Mouse (Mus musculus): ENCODE results near the gene Cdh24. TPM values are rescaled to one million over a fixed set of nuclear protein-coding genes. Genes with fewer than 3 reads are reported as not detected.

The Cdh24 gene
- polyA plus RNA-seq, 1 experiment from 2014 or later = 14.0 TPM

DNA sequence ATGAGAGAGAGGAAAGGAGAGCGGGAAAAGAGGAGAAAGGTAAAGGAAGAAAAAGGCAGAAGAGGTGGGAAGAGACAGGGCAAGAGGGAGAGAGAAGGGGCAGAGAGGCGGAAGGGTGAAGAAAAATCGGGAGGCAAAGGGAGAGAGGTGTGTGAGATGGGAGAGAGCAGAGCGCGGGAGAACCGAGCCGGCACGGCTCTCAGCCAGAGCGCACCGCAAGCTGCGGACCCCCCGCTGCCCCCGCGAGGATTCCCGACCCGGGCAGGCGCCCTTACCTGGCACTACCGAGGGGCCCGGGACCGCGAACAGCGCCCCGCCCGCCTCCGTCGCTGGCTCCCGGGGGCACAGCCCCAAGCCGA lies 239 bp downstream of the Cdh24 start, which contains the start of gene Gm17606:
Gene Gm17606 (plus strand): TSS at position 7 of the 359 bp plus-strand sequence.
- no peak for ATAC-seq (ENCODE audit: low FRiP score)
- no peaks in the 10 kb centered on the region for H3K27me3 ChIP-seq (replicated peaks)
- peaks cover 35% of the 10 kb centered on the region for H3K4me1 ChIP-seq
- peak within 1 kb of the TSS; percentile 96 for H3K4me2 ChIP-seq
- H3K4me3 ChIP-seq (replicated peaks) = peak within 1 kb of the TSS; percentile 79
- no peaks in the 10 kb centered on the region for H3K9me3 ChIP-seq (replicated peaks)
- H3K36me3 ChIP-seq = peaks cover 62% of the 10 kb centered on the region
- peak within 1 kb of the TSS; percentile 90 for H3K27ac ChIP-seq (replicated peaks)
- H3K9ac ChIP-seq (replicated peaks) = peak within 1 kb of the TSS; percentile 89
- 1% methylated on average over 27 of the region's 28 CpGs for WGBS

DNA sequence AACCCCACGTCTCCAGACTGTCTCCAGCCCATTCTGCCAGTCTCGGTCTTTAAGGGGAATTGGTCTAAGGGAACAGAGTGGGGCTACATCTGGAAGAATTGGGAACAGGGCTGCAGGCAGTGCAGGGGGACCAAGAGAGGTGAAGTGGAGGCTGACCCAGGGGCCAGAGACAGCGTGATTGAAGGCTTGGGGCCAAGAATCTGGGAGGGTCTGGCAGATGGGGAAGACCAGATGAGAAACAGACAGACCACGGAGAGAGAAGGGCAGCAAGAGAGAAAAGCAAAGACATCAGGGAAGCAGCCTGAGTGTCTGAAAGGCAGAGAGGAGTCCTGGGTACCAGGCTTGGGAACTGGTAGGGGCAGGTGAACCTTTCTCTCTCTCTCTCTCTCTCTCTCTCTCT lies 1.0 kb downstream of the Cdh24 start:
- H3K27me3 ChIP-seq (replicated peaks) = no peaks in the 10 kb centered on the region
- peaks cover 57% of the 10 kb centered on the region for H3K36me3 ChIP-seq
- H3K27ac ChIP-seq (replicated peaks) = no peak overlapping the region
- peak overlapping the region; percentile 89 for H3K9ac ChIP-seq (replicated peaks)
- WGBS = 12% methylated on average over 4 of the region's 4 CpGs
- no peak for ATAC-seq (ENCODE audit: low FRiP score)
- peak overlapping the region; percentile 96 for H3K4me2 ChIP-seq
- H3K9me3 ChIP-seq (replicated peaks) = no peaks in the 10 kb centered on the region
- peak overlapping the region; percentile 79 for H3K4me3 ChIP-seq (replicated peaks)
- H3K4me1 ChIP-seq = peaks cover 35% of the 10 kb centered on the region

DNA sequence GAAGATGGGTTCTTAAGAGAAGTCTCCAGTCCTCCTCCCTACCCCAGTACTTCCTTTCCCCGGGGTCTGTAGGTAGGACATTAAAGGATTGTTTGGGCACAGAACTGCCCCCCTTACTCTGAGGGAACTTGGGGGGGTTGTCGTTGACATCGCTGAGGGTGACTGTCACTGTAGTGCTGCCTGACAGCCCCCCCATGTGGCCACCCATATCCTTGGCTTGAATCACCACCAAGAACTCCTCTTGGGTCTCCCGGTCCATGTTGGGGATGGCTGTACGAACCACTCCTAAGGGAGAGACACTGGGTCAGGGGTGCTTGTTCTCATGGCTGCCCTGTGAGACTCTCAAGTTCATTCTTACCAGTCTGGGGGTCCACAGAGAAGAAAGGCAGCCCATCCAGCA lies 3.0 kb downstream of the Cdh24 start:
- H3K4me3 ChIP-seq (replicated peaks) = no peak overlapping the region
- H3K4me2 ChIP-seq = no peak overlapping the region; the same call in 1 of the 2 replicates
- 79% methylated on average over 5 of the region's 5 CpGs for WGBS
- no peak for ATAC-seq (ENCODE audit: low FRiP score)
- no peak overlapping the region for H3K27ac ChIP-seq (replicated peaks)
- peaks cover 48% of the 10 kb centered on the region for H3K36me3 ChIP-seq
- H3K27me3 ChIP-seq (replicated peaks) = no peaks in the 10 kb centered on the region
- no peaks in the 10 kb centered on the region for H3K9me3 ChIP-seq (replicated peaks)
- H3K9ac ChIP-seq (replicated peaks) = no peak overlapping the region
- peaks cover 35% of the 10 kb centered on the region for H3K4me1 ChIP-seq

DNA sequence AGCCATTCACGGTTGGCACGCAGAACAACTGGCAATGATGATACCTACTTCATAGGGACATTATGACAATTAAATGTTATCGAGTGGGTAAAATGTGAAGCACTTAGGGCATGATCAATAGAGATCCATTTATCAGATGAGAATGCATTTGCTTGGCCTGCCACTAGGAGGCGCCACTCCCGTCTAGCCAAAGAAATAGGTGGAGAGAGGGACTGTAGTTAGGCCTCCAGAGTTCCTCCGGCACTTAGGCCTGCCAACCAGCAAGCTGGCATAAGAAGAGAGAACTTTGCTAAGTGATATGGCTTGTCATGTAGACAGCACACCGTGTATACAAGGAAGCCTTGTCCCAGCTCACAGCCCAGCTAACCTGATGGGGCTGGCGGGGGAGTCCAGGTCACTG lies 4.2 kb downstream of the Cdh24 start:
- 54% methylated on average over 8 of the region's 8 CpGs for WGBS
- no peak overlapping the region for H3K27ac ChIP-seq (replicated peaks)
- H3K36me3 ChIP-seq = peaks cover 51% of the 10 kb centered on the region
- no peak overlapping the region for H3K4me3 ChIP-seq (replicated peaks)
- no peak overlapping the region for H3K9ac ChIP-seq (replicated peaks)
- no peak for ATAC-seq (ENCODE audit: low FRiP score)
- H3K4me2 ChIP-seq = no peak overlapping the region
- H3K9me3 ChIP-seq (replicated peaks) = no peaks in the 10 kb centered on the region
- H3K27me3 ChIP-seq (replicated peaks) = no peaks in the 10 kb centered on the region
- peaks cover 35% of the 10 kb centered on the region for H3K4me1 ChIP-seq

DNA sequence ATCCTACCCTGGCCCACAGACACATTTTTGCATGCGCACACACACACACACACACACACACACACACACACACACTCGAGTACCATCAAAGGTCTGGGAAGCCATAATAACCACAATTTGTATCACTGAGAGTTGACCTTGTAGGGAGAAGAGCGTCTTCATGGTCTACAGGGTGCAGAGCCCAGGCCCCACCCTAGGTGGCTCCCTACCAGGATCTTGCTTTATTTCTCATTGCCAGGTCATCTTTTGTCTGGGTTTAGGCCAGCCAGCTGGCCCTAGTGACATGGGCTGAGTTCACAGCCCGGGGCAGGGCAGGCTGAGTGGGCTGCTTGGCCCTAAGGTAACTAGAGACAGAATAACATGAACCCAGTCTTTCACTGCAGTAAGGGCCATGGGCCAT lies 7.0 kb downstream of the Cdh24 start:
- Histone ChIP-seq H3K36me3 (peaks cover 71% of the 10 kb centered on the region), H3K9me3 (replicated peaks) (no peaks in the 10 kb centered on the region), H3K4me1 (peaks cover 19% of the 10 kb centered on the region), H3K27ac (replicated peaks) (no peak overlapping the region), H3K9ac (replicated peaks) (no peak overlapping the region), H3K4me3 (replicated peaks) (no peak overlapping the region), H3K4me2 (no peak overlapping the region), H3K27me3 (replicated peaks) (no peaks in the 10 kb centered on the region)
- 79% methylated on average over 4 of the region's 4 CpGs for WGBS
- ATAC-seq (ENCODE audit: low FRiP score) = no peak

DNA sequence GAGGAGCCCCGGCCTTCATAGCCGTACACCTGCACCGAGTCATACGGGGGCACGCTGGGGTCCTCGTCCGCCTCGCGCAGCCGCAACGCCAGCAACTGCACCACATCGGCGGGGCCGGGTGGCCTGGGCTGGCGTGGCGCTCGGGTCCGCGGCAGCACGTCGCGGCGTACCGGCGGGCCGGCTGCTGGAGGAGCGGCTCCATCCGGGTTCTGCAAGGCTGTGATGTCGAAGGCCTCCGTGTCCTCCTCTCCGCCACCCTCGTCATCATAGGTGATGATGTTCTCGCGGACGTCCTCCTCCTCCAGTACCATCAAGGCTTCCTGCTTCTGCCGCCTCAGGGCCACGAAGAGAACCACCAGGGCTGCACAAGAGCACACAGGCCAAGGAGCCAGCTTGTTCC lies 8.9 kb downstream of the Cdh24 start:
- 96% methylated on average over 37 of the region's 37 CpGs for WGBS
- Histone ChIP-seq H3K27ac (replicated peaks) (no peak overlapping the region), H3K36me3 (peaks cover 60% of the 10 kb centered on the region)

GRCm38 (mm10) chr14:54631240-54631599 lies 9.9 kb downstream of the Cdh24 start:
- peaks cover 49% of the 10 kb centered on the region for H3K36me3 ChIP-seq
- no peak overlapping the region for H3K4me3 ChIP-seq (replicated peaks)
- H3K4me1 ChIP-seq = no peaks in the 10 kb centered on the region
- H3K27ac ChIP-seq (replicated peaks) = peak overlapping the region; percentile 30; the same call in 1 of the 2 replicates
- no peaks in the 10 kb centered on the region for H3K27me3 ChIP-seq (replicated peaks)
- no peaks in the 10 kb centered on the region for H3K9me3 ChIP-seq (replicated peaks)
- H3K4me2 ChIP-seq = no peak overlapping the region
- 71% methylated on average over 4 of the region's 4 CpGs for WGBS
- ATAC-seq (ENCODE audit: low FRiP score) = 0 out of 2 replicates have a peak, but pooled peaks have one; percentile 29
- H3K9ac ChIP-seq (replicated peaks) = no peak overlapping the region

More for the DNA sequence above, 8.9 kb downstream of the Cdh24 start:
- Histone ChIP-seq H3K27me3 (replicated peaks) (no peaks in the 10 kb centered on the region), H3K4me1 (0 out of 2 replicates have a peak, but pooled peaks cover 3% of the 10 kb centered on the region), H3K4me2 (no peak overlapping the region), H3K9me3 (replicated peaks) (no peaks in the 10 kb centered on the region), H3K4me3 (replicated peaks) (no peak overlapping the region), H3K9ac (replicated peaks) (no peak overlapping the region)
- no peak for ATAC-seq (ENCODE audit: low FRiP score)

DNA sequence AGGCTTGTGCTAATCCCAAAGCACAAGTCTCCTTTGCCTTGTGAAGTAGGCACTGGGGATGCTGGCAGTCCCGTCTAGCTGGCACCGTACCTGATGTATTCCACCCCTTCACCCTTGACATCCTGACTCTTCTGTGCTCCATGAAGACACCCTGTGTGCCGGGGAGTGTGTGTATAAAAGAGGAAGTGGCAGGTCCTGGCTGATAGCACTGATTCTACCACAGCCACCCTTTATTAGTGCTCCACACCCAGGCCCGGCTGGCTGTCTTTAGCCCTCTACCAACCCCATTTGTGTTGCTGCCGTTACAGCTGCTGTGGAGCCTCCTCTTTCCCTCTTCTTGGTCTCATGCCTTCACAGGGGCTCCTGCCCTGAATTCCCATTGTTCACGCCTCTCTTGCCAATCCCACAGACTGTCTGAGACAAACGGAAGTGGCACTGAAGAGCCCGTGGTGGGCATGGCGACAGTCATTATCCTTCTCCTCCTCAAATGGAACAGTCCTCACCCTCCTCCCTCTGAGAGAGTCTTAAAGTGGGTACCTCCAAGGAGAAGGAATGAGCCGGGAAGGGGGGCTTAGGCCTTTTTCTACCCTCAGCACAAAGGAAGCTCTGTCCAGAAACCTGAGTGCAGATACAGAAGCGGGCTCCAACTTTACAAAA lies 10.5 kb downstream of the Cdh24 start:
- ATAC-seq (ENCODE audit: low FRiP score) = peak; percentile 56
- 68% methylated on average over 11 of the region's 11 CpGs for WGBS

GRCm38 (mm10) chr14:54629797-54630196 lies 11.4 kb downstream of the Cdh24 start:
- Histone ChIP-seq H3K4me1 (no peaks in the 10 kb centered on the region), H3K9ac (replicated peaks) (no peak overlapping the region), H3K9me3 (replicated peaks) (no peaks in the 10 kb centered on the region), H3K36me3 (peaks cover 43% of the 10 kb centered on the region), H3K4me2 (no peak overlapping the region), H3K27me3 (replicated peaks) (no peaks in the 10 kb centered on the region), H3K4me3 (replicated peaks) (no peak overlapping the region), H3K27ac (replicated peaks) (0 out of 2 replicates have a peak overlapping the region, but pooled peaks have one; percentile 30)
- ATAC-seq (ENCODE audit: low FRiP score) = no peak
- 84% methylated on average over 2 of the region's 2 CpGs for WGBS

More for the DNA sequence above, 10.5 kb downstream of the Cdh24 start:
- Histone ChIP-seq H3K4me1 (no peaks in the 10 kb centered on the region), H3K27ac (replicated peaks) (peak overlapping the region; percentile 30; the same call in 1 of the 2 replicates), H3K27me3 (replicated peaks) (no peaks in the 10 kb centered on the region), H3K4me2 (no peak overlapping the region), H3K9ac (replicated peaks) (no peak overlapping the region), H3K4me3 (replicated peaks) (no peak overlapping the region), H3K9me3 (replicated peaks) (no peaks in the 10 kb centered on the region), H3K36me3 (peaks cover 44% of the 10 kb centered on the region)

DNA sequence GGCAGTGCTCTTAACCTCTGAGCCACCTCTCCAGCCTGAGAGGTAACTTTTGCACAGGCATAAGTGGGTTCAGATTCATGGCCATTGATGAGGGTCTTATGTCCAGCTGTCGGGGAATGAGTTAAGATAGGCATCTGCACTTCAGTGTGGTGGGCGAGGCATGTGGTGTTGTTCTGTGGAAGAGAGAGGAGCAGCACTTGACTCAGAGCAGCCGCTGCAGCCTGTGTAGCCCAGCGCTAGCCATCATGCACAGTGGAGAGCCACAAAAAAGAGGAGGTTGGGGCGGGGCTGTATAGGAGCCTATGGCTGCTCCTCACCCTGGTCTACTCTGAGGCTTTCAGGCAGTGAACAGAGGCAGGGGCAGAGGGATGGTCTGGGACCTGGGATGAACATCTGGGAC lies 13.1 kb downstream of the Cdh24 start:
- H3K4me2 ChIP-seq = no peak overlapping the region
- ATAC-seq (ENCODE audit: low FRiP score) = no peak
- no peak overlapping the region for H3K4me3 ChIP-seq (replicated peaks)
- no peaks in the 10 kb centered on the region for H3K9me3 ChIP-seq (replicated peaks)
- H3K4me1 ChIP-seq = no peaks in the 10 kb centered on the region
- no peak overlapping the region for H3K9ac ChIP-seq (replicated peaks)
- 75% methylated on average over 5 of the region's 5 CpGs for WGBS
- peaks cover 32% of the 10 kb centered on the region for H3K36me3 ChIP-seq
- no peak overlapping the region for H3K27ac ChIP-seq (replicated peaks)
- H3K27me3 ChIP-seq (replicated peaks) = no peaks in the 10 kb centered on the region

DNA sequence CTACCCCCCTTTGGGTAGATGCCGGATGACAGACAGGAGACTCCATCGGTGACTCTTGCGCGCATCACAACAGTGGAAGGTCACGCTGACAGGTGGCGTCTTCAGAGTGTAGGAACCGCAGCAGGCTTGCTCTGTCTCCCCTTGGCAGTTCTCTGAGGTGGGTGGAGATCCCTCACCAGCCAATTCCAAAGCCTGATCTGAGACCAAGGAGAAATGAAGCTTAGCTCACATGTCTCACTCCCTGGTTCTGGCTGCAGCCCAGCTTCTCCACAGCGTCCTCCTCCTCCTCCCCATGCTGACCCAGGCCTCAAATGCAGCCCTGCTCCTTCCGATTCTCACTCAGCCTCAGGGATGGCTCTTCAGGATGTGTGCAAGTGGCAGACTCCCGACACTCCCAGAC lies 16.2 kb downstream of the Cdh24 start:
- H3K4me3 ChIP-seq (replicated peaks) = no peak overlapping the region
- H3K36me3 ChIP-seq = 0 out of 2 replicates have a peak, but pooled peaks cover 2% of the 10 kb centered on the region
- no peak for ATAC-seq (ENCODE audit: low FRiP score)
- H3K4me2 ChIP-seq = no peak overlapping the region
- H3K27ac ChIP-seq (replicated peaks) = no peak overlapping the region
- H3K27me3 ChIP-seq (replicated peaks) = no peaks in the 10 kb centered on the region
- no peak overlapping the region for H3K9ac ChIP-seq (replicated peaks)
- no peaks in the 10 kb centered on the region for H3K9me3 ChIP-seq (replicated peaks)
- 79% methylated on average over 10 of the region's 10 CpGs for WGBS
- no peaks in the 10 kb centered on the region for H3K4me1 ChIP-seq

- H3K9me3 ChIP-seq (replicated peaks) = no peaks in the 10 kb centered on the region
- no peak overlapping the region for H3K9ac ChIP-seq (replicated peaks)
- no peaks in the 10 kb centered on the region for H3K4me1 ChIP-seq
- no peak overlapping the region for H3K4me3 ChIP-seq (replicated peaks)
- no peaks in the 10 kb centered on the region for H3K27me3 ChIP-seq (replicated peaks)
- no peak for ATAC-seq (ENCODE audit: low FRiP score)
- WGBS = 89% methylated on average over 6 of the region's 6 CpGs
- H3K4me2 ChIP-seq = no peak overlapping the region
- H3K27ac ChIP-seq (replicated peaks) = no peak overlapping the region
- no peaks in the 10 kb centered on the region for H3K36me3 ChIP-seq
These were observed 17.8 kb downstream of the Cdh24 start for GRCm38 (mm10) chr14:54623334-54623733.
